Mouse (Mus musculus) urinary bladder, postnatal 4 days (tissue): ENCODE data around the gene Ccl9.

ENCODE experiments used
- DNase-seq, 2 experiments: peaks; one replicate each; pipeline ENCODE4 v3.0.0; 2021 to 2022; ENCODE audit warnings: low spot score in 2 of 2

Ccl9 gene

GRCm38 (mm10) chr11:83578186-83578760 lies at the start of gene Ccl9:
Gene Ccl9 (minus strand): TSS chr11:83578636.
- DNase-seq, result no peak

- DNase-seq, result no peak
Measured at GRCm38 (mm10) chr11:83623586-83623985, 45.1 kb upstream of the Ccl9 start.

- no peak for DNase-seq
Measured at GRCm38 (mm10) chr11:83619037-83619436, 40.6 kb upstream of the Ccl9 start.

DNA sequence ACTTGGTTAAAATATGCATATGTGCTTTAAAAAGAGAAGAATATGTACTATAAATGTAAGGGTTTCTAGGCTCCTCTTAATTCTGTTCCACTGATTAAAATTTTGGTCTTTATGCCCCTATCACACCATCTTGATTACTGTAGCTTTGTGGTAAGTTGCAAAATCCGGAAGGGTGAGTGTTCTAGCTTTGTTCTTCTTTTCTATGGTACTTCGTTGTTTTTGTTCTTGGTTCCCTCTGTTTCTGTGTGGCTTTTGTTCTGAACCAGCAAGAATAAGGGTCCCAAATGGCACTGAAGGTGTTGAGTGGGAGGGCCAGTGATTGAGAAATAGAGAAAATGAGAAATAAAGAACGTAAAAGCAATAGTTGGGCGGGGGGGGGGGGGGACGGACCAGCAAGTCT lies 39.8 kb upstream of the Ccl9 start:
- DNase-seq, result no peak

DNA sequence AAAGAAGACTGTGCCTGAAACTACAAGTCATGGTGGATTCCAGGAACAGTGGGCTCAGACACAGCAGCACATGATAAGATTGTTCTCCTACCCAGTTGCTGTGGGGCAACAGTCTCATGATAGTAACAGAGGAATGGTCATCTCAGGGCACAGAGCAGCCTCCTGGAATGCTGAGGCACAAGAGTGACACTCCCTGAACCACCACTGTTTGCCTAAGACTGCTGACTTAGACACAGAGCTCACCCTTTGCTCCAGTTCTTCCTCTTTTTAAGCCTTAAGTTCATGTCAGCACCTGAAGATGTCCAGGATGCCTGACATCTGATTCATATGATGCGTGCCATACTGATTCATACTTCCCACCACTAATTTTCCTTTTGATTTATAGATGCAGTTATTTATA lies 38.1 kb upstream of the Ccl9 start:
- DNase-seq, result no peak

GRCm38 (mm10) chr11:83610900-83611299 lies 32.5 kb upstream of the Ccl9 start:
- no peak for DNase-seq

DNA sequence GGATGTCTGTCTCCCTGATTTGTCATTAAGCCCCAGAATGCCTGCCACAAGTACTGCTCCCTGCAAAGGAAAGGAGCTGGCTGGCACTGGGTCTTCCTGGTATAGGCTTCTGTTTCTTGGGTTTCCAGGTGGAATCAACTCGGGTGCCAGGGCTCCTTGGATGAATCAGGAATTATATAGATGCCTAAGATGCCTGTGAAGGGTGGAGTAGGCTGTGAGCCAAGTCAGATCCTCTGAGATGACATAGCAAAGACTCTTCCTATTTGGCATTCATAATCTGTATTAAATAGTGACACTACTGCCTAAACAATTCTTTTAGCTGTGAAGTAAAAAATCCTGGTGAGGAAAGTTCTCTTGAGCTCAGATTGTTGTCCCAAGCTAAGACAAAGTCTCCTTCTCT lies 28.0 kb upstream of the Ccl9 start:
- DNase-seq, result no peak

GRCm38 (mm10) chr11:83605535-83605934 lies 27.1 kb upstream of the Ccl9 start:
- no peak for DNase-seq

DNA sequence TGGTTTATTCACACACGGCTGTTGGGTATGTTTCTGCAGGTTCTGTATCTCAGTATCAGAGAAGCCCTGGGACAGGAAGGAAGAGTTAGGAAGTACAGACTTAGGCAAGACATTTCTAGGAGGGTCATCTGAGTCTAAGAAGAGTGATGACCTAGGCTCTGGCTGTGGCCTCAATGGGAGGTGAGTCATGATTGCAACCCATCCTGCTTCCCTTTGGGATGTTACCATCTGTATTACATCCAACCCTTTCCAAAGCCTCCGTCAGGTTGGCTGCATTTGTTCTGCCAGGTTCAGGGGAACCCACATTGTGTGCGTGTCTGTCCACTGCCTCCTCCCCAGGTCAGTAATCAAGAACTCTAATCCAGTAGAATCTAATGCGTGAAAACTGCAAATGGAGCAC lies 26.3 kb upstream of the Ccl9 start:
- DNase-seq, result no peak

- no peak for DNase-seq
Measured at GRCm38 (mm10) chr11:83603399-83603798, 25.0 kb upstream of the Ccl9 start.

DNA sequence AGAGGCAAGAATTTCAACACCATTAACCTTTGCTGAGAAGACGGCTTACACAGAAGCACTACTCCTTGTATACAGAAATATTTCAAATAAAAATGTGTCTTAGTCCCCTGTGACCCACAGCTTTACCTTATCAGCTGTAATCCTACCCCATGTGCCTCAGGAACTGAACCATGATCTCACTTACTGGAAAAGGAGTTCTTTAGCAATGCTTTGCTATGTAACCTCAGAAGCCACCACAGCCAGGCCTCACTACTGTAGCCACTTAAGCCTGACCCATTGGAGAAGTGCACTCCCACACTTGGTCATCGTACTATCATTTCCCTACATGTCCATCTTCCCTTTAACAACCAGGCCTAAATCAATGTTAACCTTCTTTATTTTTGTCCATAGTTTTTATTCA lies 22.1 kb upstream of the Ccl9 start:
- no peak for DNase-seq

DNA sequence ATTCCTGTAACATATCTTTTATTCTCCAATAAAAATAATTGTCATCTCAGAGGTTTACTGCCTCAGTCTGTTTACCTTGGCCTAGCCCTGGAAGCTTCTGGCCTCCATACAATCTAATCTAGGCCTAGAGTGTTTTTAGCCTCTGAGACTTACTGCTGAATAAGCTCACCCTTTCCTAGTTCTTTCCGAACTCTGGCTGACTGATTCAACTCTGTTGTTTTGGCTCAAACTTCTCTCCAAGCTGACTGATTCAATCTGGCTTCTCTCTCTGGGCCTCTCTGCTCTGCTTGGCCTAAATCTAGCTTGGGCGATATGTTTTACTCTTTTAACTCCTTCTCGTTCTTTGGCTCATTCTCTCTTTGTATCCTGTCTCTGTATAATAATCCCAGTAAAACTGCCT lies 20.6 kb upstream of the Ccl9 start:
- DNase-seq, result no peak

DNA sequence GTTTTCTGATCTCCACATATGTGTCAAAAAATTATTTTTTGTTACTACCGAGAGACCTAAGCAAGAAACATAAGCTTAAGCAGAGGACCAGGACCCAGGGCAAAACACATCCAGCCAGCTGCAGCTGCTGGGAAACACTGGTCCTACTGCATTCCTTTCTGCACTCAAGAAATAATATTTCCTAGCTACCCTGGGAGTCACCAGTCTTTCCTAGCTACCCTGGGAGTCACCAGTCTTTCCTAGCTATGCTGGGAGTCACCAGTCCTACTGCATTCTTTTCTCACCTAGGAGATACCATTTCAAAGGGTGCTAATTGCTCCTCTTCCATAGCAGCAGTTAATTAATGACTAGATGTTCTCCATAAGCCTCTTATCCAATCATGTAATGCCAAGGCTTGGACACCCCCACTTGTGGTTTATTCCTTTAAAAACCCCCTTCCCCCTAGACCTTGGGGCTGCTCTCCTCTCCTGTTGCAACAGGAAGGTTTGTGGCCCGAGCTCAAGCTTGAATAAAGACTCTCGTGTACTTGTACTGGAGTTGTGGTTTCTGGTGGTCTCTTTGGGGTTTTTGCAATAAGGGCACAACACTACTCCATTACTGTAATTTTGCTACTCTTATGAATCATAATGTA lies 19.9 kb upstream of the Ccl9 start:
- DNase-seq, result no peak

DNA sequence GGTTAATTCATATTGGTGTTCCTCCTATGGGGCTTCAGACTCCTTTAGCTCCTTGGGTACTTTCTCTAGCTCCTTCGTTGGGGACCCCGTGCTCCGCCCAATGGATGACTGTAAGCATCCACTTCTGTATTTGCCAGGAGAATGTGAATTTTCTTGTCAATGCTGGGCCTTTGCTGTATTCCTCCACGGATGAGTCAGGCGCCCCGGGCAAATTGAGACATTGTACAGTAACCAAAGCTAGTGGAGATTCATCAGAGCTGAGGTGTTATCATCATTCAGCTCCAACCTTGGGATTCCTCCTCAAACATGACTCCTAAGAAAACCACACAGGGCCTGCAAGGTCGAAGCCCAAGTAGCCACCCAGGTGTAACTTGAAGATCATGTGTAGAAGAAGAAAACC lies 19.4 kb upstream of the Ccl9 start:
- DNase-seq, result no peak

DNA sequence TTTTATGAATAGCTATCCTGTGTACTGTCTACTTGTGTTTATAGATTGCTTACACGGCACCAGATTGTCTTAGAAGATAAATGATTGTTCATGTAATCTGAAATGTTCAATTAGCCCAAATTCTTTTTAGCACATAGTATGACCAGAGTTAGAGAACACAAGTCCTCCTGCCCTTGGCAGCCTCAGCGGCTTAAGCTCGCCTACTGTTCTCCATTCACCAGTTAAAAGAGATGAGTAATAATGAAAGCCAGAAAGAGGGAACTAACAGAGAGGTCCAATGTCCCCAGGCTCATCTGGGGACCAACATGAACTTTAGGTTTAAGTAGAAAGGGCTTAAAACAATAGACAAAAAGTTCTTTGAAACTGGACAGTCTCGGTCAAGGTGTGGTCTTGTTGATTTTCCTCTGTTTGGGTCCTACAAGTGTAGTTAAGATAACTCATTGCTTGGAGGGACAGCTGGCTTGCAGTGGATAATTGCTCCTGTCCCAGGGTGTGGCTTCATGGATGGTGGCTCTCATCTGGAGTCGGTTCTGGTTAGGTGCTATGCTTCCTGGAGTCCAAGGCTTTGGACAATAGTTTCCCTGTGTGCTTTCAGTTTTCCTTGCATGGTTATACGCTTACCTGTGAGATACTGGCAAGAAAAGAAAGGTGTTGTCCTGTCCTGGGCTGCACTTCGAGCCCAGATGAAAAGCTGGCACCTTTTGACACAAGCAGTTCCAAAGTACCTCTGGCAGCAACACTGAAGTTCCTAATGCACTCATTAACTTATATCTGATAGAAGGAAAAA lies 17.4 kb upstream of the Ccl9 start:
- DNase-seq, result no peak

GRCm38 (mm10) chr11:83593453-83593852 lies 15.0 kb upstream of the Ccl9 start:
- DNase-seq, result no peak

DNA sequence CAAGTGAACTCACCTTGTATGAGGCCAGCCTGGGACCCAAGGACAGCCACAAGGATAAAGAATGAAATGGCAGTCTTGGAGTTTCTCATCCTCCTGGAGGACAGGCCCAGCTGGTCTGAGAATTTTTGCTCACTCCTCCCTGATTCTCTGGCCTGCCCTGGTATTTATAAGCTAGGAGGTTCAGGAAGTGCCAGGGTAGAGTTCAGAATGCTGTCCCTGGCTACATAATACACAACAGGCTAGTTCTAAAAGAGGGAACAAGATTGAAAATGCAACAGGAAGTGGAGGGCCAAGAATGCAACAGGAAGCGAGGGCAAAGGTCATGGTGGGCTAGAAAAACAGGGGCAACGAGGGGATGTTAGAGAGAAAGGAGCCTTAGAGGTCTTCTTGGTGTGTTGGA lies 14.4 kb upstream of the Ccl9 start, which contains the start of gene Ccl6:
Ccl6 (minus strand) TSS at position 235 of the 400 bp plus-strand sequence.
- DNase-seq, result no peak

- no peak for DNase-seq
Measured at GRCm38 (mm10) chr11:83584232-83584631, 5.8 kb upstream of the Ccl9 start.

DNA sequence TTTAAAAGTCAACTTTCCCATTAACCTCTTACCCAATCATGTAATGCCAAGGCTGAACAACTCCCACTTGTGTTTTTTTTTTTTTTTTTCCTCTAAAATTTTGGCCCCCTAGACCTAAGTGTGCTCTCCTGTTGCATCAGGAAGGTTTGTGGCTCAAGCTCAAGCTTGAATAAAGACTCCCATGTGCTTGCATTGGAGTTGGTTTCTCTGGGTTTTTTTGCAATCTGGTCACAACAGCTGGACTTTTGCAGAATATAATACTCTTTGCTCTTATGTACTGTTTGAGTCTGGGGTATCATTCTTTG lies 5.0 kb upstream of the Ccl9 start:
- DNase-seq, result no peak

GRCm38 (mm10) chr11:83582626-83583449 lies 4.4 kb upstream of the Ccl9 start:
- no peak for DNase-seq

GRCm38 (mm10) chr11:83581626-83582610 lies 3.5 kb upstream of the Ccl9 start:
- DNase-seq, result no peak
